Mouse (Mus musculus): ENCODE data around the gene Nup93. TPM values are rescaled to one million over a fixed set of nuclear protein-coding genes. Genes with fewer than 3 reads are reported as not detected.
"Not testable (repeated sequence)": the region's sequence is repeated elsewhere in the genome, so short reads cannot be mapped to it uniquely, and the experiment has no call there.

Gene Nup93
- 63.8 and 66.7 TPM in 2 replicates for polyA plus RNA-seq (2015; fragmentation: Nextera tagmentation; extraction: Ambion mirVana)

DNA sequence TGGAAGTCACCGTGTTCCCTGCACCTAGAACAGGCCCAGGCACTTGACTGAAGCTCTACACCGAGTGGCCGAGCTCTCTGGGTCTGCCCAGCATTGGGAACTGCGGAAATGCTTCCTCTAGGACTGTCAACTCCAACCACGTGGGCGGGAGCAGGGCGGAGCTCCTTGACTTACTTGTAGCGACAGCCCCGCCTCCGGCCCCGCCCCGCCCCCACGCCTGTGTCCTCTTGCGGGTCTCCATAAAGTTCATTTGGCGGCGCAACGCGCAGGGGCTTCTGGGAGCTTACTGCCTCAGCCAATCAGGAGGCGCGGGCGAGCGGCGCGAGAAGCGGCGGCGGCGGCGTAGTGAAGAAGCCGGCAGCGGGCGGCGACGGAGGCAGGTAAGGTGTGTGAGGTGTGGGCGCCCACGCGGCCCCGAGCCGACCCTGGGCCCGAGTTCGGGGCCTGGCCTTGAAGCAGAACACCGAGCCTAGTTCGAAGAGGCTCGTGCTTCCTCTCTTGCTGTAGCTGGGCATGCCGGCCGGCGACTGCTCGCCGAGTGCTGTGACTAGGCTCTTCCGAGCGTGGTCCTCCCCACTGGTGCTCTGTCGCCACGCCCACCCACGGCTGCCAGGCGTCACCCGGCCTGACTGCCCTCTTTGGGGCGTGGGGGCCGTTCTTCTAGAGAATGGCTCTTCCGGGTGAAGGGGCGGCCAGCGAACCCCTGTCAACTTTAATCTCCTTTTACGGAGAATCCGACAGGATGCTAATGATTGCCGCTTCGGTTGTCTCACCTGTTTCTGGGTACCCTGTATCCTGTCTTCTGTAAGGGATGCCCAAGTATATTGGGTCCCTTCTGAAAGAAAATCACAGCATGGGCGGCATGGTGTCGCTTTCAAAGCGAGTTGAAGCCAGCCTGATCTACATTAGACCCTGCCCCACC lies at the start of gene Nup93:
TSS of gene Nup93 (plus strand) at position 313 of the 922 bp plus-strand sequence.
- peaks cover 20% of the 10 kb centered on the region for H3K4me1 ChIP-seq (replicated peaks; ENCODE audit: control insufficient read depth, insufficient read depth, low read length)
- H3K27me3 ChIP-seq (replicated peaks; ENCODE audit: control insufficient read depth, insufficient read depth, low read length), result no peaks in the 10 kb centered on the region
- H3K36me3 ChIP-seq (ENCODE audit: control insufficient read depth, insufficient read depth), result no peaks in the 10 kb centered on the region
- 1% methylated on average over 65 of the region's 68 CpGs for WGBS
- H3K9me3 ChIP-seq (ENCODE audit: control insufficient read depth, low read length), result no peaks in the 10 kb centered on the region
- peak; percentile 98 for ATAC-seq
- H3K9ac ChIP-seq (replicated peaks; ENCODE audit: low read depth, low read length), result peak within 1 kb of the TSS; percentile 83
- H3K4me2 ChIP-seq (ENCODE audit: low read length), result peak within 1 kb of the TSS; percentile 95
- H3K4me3 ChIP-seq (replicated peaks; ENCODE audit: low read length), result peak within 1 kb of the TSS; percentile 95
- peak within 1 kb of the TSS; percentile 66 for H3K27ac ChIP-seq (ENCODE audit: low read length)

DNA sequence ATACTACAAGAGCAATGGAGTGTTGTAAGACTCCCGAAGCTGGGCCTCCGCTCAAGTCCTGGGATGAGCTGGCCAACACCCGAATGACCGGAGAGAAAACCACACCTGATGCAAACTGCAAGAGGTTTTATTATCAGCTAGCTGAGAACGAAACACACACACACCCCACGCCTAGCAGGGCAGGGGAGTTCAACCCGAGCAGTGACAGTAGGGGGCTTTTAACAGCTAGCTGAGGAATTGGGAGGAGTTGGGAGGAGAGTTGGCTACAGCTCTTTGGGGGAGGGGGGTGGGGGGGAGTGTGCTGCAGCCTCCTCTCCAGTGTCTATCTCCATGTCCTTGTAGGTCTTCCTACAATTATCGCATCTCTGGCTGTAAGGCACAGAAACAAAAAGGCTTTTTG lies 48.6 kb upstream of the Nup93 start:
- H3K4me1 ChIP-seq (replicated peaks; ENCODE audit: control insufficient read depth, insufficient read depth, low read length); H3K4me2 ChIP-seq (ENCODE audit: low read length); H3K36me3 ChIP-seq (ENCODE audit: control insufficient read depth, insufficient read depth); H3K27me3 ChIP-seq (replicated peaks; ENCODE audit: control insufficient read depth, insufficient read depth, low read length); H3K4me3 ChIP-seq (replicated peaks; ENCODE audit: low read length); H3K9ac ChIP-seq (replicated peaks; ENCODE audit: low read depth, low read length); ATAC-seq; H3K9me3 ChIP-seq (ENCODE audit: control insufficient read depth, low read length); H3K27ac ChIP-seq (ENCODE audit: low read length): not testable (repeated sequence)
- 73% methylated on average over 8 of the region's 8 CpGs for WGBS

DNA sequence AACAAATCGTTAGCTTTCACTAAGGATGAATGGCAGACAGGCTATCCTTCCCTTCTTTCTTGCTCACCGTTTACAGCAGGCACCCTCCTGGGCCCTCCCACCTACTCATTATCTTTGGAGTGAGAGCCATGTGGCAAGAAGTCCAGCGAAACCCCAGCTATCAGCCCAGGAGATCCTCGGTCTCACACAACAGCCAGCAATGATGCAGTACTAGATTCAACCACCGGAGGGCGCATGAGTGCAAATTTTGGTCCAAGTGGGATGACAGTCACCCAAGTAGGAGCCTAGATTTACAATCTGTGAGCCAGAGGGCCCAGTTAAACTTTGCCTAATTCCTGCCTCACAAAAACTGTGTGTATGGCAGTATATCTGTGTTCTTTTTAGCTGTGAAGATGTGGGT lies 47.1 kb upstream of the Nup93 start:
- H3K4me1 ChIP-seq (replicated peaks; ENCODE audit: control insufficient read depth, insufficient read depth, low read length), result peaks cover 8% of the 10 kb centered on the region
- H3K9ac ChIP-seq (replicated peaks; ENCODE audit: low read depth, low read length), result no peak overlapping the region
- no peak overlapping the region for H3K4me3 ChIP-seq (replicated peaks; ENCODE audit: low read length)
- WGBS, result 2% methylated on average over 6 of the region's 6 CpGs
- peak; percentile 74; the same call in 1 of the 2 replicates for ATAC-seq
- no peaks in the 10 kb centered on the region for H3K36me3 ChIP-seq (ENCODE audit: control insufficient read depth, insufficient read depth)
- H3K27me3 ChIP-seq (replicated peaks; ENCODE audit: control insufficient read depth, insufficient read depth, low read length), result peaks cover 6% of the 10 kb centered on the region
- H3K4me2 ChIP-seq (ENCODE audit: low read length), result peak overlapping the region; percentile 29; the same call in 1 of the 2 replicates
- no peak overlapping the region for H3K27ac ChIP-seq (ENCODE audit: low read length)
- H3K9me3 ChIP-seq (ENCODE audit: control insufficient read depth, low read length), result no peaks in the 10 kb centered on the region

GRCm38 (mm10) chr8:94169547-94169946 lies 44.8 kb upstream of the Nup93 start:
- ATAC-seq, result no peak
- no peak overlapping the region for H3K4me3 ChIP-seq (replicated peaks; ENCODE audit: low read length)
- peaks cover 11% of the 10 kb centered on the region for H3K27me3 ChIP-seq (replicated peaks; ENCODE audit: control insufficient read depth, insufficient read depth, low read length)
- no peaks in the 10 kb centered on the region for H3K36me3 ChIP-seq (ENCODE audit: control insufficient read depth, insufficient read depth)
- H3K4me1 ChIP-seq (replicated peaks; ENCODE audit: control insufficient read depth, insufficient read depth, low read length), result peaks cover 19% of the 10 kb centered on the region
- H3K27ac ChIP-seq (ENCODE audit: low read length), result no peak overlapping the region
- H3K4me2 ChIP-seq (ENCODE audit: low read length), result no peak overlapping the region
- H3K9me3 ChIP-seq (ENCODE audit: control insufficient read depth, low read length), result no peaks in the 10 kb centered on the region
- WGBS, result 87% methylated on average over 5 of the region's 5 CpGs
- H3K9ac ChIP-seq (replicated peaks; ENCODE audit: low read depth, low read length), result no peak overlapping the region

DNA sequence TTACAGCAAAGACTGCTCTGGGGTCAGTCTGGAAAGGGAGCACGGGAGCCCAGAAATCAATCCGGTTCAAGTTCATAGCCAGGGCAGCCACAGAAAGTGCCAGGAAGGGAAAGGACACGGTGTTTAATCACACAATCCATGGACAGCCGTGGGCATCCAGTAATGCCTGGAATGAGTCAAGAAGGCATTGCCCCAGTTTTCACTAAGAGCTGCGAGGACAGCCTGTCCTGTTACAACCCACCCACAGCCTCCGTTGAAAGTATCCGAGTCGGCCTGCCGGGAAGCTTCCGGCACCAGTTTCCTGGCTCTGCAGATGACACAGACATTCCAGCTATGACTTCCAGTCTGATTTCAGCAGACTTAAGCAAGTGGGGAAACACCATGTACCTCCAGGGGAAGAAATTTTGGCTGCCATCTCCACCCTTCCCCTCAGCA lies 43.0 kb upstream of the Nup93 start:
- Histone ChIP-seq H3K9ac (replicated peaks; ENCODE audit: low read depth, low read length) (no peak overlapping the region), H3K4me1 (replicated peaks; ENCODE audit: control insufficient read depth, insufficient read depth, low read length) (peaks cover 19% of the 10 kb centered on the region), H3K4me2 (ENCODE audit: low read length) (peak overlapping the region; percentile 93; the same call in 1 of the 2 replicates), H3K4me3 (replicated peaks; ENCODE audit: low read length) (no peak overlapping the region), H3K27ac (ENCODE audit: low read length) (no peak overlapping the region), H3K27me3 (replicated peaks; ENCODE audit: control insufficient read depth, insufficient read depth, low read length) (peaks cover 19% of the 10 kb centered on the region), H3K36me3 (ENCODE audit: control insufficient read depth, insufficient read depth) (no peaks in the 10 kb centered on the region), H3K9me3 (ENCODE audit: control insufficient read depth, low read length) (no peaks in the 10 kb centered on the region)
- WGBS, result 57% methylated on average over 10 of the region's 10 CpGs
- ATAC-seq, result no peak

DNA sequence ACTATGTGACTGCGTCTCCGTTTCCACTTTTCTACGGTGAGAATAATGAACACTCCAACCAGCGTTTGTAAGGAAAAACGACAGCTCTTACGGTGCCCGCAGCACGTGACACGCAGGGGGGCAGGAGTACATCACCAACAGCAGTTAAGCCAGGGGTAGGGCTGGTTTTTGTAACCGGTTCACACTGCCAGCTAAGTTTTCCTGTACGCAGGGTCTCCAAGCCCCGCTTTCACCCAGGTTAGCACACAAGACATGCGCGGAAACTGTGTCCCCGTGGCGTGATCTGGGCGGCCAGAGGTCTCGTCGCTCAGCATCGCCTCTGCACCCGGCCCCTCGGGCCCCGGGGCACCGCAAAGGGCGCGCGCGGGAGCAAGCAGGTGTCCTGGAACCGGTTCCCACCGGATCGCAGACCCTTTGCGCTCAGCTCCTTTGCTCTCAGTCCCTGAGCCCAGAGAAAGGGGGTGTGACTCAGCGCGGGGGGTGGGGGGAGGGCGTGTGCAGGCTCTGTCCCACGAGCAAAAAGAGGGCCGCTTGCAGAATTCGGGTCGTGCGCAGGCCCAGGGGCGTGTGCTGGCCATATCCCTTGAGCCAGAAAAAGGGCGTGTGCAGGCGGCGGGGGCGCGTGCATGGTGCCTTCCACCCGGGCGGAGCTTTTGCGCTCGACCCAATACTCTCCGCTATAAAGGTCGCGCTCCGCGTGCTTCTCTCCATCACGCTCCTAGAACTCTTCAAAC lies 42.1 kb upstream of the Nup93 start, which contains the start of gene Mt2:
TSS of gene Mt2 (plus strand) at position 590 of the 734 bp plus-strand sequence.
- H3K4me1 ChIP-seq (replicated peaks; ENCODE audit: control insufficient read depth, insufficient read depth, low read length), result peaks cover 19% of the 10 kb centered on the region
- no peaks in the 10 kb centered on the region for H3K9me3 ChIP-seq (ENCODE audit: control insufficient read depth, low read length)
- H3K9ac ChIP-seq (replicated peaks; ENCODE audit: low read depth, low read length), result peak within 1 kb of the TSS; percentile 35
- no peak within 1 kb of the TSS for H3K27ac ChIP-seq (ENCODE audit: low read length)
- H3K27me3 ChIP-seq (replicated peaks; ENCODE audit: control insufficient read depth, insufficient read depth, low read length), result peaks cover 19% of the 10 kb centered on the region
- peak within 1 kb of the TSS; percentile 52 for H3K4me3 ChIP-seq (replicated peaks; ENCODE audit: low read length)
- no peaks in the 10 kb centered on the region for H3K36me3 ChIP-seq (ENCODE audit: control insufficient read depth, insufficient read depth)
- peak; percentile 68 for ATAC-seq
- peak within 1 kb of the TSS; percentile 93 for H3K4me2 ChIP-seq (ENCODE audit: low read length)
- WGBS, result under 1% methylated on average over 55 of the region's 56 CpGs

DNA sequence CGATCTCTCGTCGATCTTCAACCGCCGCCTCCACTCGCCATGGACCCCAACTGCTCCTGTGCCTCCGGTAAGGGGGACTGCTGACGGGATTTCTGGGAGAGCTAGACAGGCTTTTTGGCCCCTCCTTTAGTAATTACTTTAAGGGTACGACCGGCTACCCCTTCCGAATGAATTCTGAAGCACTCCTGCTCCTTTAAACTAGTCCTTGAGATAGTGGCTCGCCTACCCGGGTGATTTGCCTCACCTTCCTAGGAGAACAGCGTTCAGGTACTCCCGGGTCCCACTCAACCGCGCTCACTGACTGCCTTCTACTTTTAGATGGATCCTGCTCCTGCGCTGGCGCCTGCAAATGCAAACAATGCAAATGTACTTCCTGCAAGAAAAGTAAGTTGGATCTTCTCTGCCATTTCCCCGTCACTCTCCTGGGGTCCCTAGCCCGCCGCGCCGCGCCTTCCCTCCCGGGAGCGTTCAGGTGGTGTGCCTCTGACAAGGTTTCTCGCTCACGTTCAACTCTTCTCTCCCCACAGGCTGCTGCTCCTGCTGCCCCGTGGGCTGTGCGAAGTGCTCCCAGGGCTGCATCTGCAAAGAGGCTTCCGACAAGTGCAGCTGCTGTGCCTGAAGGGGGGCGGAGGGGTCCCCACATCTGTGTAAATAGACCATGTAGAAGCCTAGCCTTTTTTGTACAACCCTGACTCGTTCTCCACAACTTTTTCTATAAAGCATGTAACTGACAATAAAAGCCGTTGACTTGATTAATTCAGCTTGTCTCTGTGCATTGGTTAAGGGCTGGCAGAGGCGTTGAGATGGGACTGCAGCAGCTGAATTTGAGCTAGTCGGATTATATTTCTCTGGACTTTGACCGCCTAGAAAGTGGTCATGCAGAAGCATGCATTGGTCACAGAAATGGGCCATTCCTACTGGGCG lies 41.3 kb upstream of the Nup93 start:
- Histone ChIP-seq H3K4me1 (replicated peaks; ENCODE audit: control insufficient read depth, insufficient read depth, low read length) (peaks cover 19% of the 10 kb centered on the region), H3K4me2 (ENCODE audit: low read length) (peak overlapping the region; percentile 93), H3K27me3 (replicated peaks; ENCODE audit: control insufficient read depth, insufficient read depth, low read length) (peaks cover 19% of the 10 kb centered on the region), H3K4me3 (replicated peaks; ENCODE audit: low read length) (peak overlapping the region; percentile 52), H3K9me3 (ENCODE audit: control insufficient read depth, low read length) (no peaks in the 10 kb centered on the region), H3K9ac (replicated peaks; ENCODE audit: low read depth, low read length) (peak overlapping the region; percentile 35), H3K36me3 (ENCODE audit: control insufficient read depth, insufficient read depth) (no peaks in the 10 kb centered on the region), H3K27ac (ENCODE audit: low read length) (no peak overlapping the region)
- peak; percentile 53 for ATAC-seq
- WGBS, result 2% methylated on average over 39 of the region's 39 CpGs

DNA sequence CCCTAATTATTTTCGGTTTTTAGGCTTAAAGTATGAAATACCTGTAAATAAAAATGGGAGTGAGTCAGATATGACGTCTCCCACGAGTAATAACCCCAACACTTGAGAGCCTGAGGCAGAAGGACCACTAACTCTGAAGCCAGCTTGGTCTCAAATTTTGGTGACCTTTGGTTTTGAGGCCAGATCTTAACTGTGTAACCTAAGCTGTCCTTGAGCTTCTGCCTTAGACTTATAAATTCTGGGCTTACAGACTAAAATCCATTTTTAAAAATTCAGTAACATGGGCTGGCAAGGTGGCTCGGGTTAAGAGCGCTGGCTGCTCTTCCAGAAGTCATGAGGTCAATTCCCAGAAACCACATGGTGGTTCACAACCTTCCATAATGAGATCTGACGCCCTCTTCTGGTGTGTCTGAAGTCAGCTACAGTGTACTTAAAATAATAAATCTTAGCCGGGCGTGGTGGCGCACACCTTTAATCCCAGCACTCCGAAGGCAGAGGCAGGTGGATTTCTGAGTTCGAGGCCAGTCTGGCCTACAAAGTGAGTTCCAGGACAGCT lies 40.4 kb upstream of the Nup93 start:
- Histone ChIP-seq H3K4me1 (replicated peaks; ENCODE audit: control insufficient read depth, insufficient read depth, low read length) (peaks cover 24% of the 10 kb centered on the region), H3K27ac (ENCODE audit: low read length) (no peak overlapping the region), H3K4me2 (ENCODE audit: low read length) (no peak overlapping the region), H3K9ac (replicated peaks; ENCODE audit: low read depth, low read length) (no peak overlapping the region), H3K4me3 (replicated peaks; ENCODE audit: low read length) (no peak overlapping the region), H3K36me3 (ENCODE audit: control insufficient read depth, insufficient read depth) (no peaks in the 10 kb centered on the region), H3K27me3 (replicated peaks; ENCODE audit: control insufficient read depth, insufficient read depth, low read length) (peaks cover 19% of the 10 kb centered on the region), H3K9me3 (ENCODE audit: control insufficient read depth, low read length) (no peaks in the 10 kb centered on the region)
- no peak for ATAC-seq
- 52% methylated on average over 11 of the region's 11 CpGs for WGBS
